Mouse (Mus musculus): ENCODE results near the gene Iqschfp.
"Not testable (repeated sequence)": the region's sequence is repeated elsewhere in the genome, so short reads cannot be mapped to it uniquely, and the experiment has no call there.

Gene Iqschfp

GRCm38 (mm10) chr3:68071395-68072386 lies 179.7 kb downstream of the Iqschfp start:
- CTCF ChIA-PET: no interaction called here

GRCm38 (mm10) chr3:68077406-68077805 lies 185.4 kb downstream of the Iqschfp start:
- CTCF ChIA-PET: no interaction called here

GRCm38 (mm10) chr3:68085024-68085423 lies 193.0 kb downstream of the Iqschfp start:
- CTCF ChIA-PET: no interaction called here

GRCm38 (mm10) chr3:68092108-68092507 lies 200.1 kb downstream of the Iqschfp start:
- CTCF ChIA-PET: no interaction called here

GRCm38 (mm10) chr3:68096724-68097431 lies 204.8 kb downstream of the Iqschfp start:
- CTCF ChIA-PET: no interaction called here

GRCm38 (mm10) chr3:68099561-68099960 lies 207.5 kb downstream of the Iqschfp start:
- CTCF ChIA-PET: not testable (repeated sequence)

GRCm38 (mm10) chr3:68101343-68101742 lies 209.3 kb downstream of the Iqschfp start:
- CTCF ChIA-PET: no interaction called here

GRCm38 (mm10) chr3:68105081-68105685 lies 213.2 kb downstream of the Iqschfp start:
- CTCF ChIA-PET: no interaction called here

GRCm38 (mm10) chr3:68121338-68121737 lies 229.3 kb downstream of the Iqschfp start:
- CTCF ChIA-PET: no interaction called here

GRCm38 (mm10) chr3:68126284-68126856 lies 234.3 kb downstream of the Iqschfp start:
- CTCF ChIA-PET: no interaction called here

- CTCF ChIA-PET: no interaction called here
Measured at GRCm38 (mm10) chr3:68130386-68130785, 238.4 kb downstream of the Iqschfp start.

- CTCF ChIA-PET: interaction anchor here (0.7 kb wide), 1 partner anchor 345 kb away, joined by 3 read pairs; no protein-coding TSS in a partner anchor
Measured at GRCm38 (mm10) chr3:68138833-68139627, 247.0 kb downstream of the Iqschfp start.

- CTCF ChIA-PET: no interaction called here
Measured at GRCm38 (mm10) chr3:68150688-68151087, 258.7 kb downstream of the Iqschfp start.

- CTCF ChIA-PET: no interaction called here
Measured at GRCm38 (mm10) chr3:68160175-68160574, 268.1 kb downstream of the Iqschfp start.

- CTCF ChIA-PET: no interaction called here
Measured at GRCm38 (mm10) chr3:68160760-68161159, 268.7 kb downstream of the Iqschfp start.

- CTCF ChIA-PET: no interaction called here
Measured at GRCm38 (mm10) chr3:68178248-68178647, 286.2 kb downstream of the Iqschfp start.

GRCm38 (mm10) chr3:68187471-68187870 lies 295.4 kb downstream of the Iqschfp start:
- CTCF ChIA-PET: no interaction called here

GRCm38 (mm10) chr3:68189100-68189499 lies 297.1 kb downstream of the Iqschfp start:
- CTCF ChIA-PET: no interaction called here

GRCm38 (mm10) chr3:68196933-68197332 lies 304.9 kb downstream of the Iqschfp start:
- CTCF ChIA-PET: no interaction called here

- CTCF ChIA-PET: no interaction called here
Measured at GRCm38 (mm10) chr3:68201214-68201613, 309.2 kb downstream of the Iqschfp start.

- CTCF ChIA-PET: no interaction called here
Measured at GRCm38 (mm10) chr3:68202162-68202902, 310.3 kb downstream of the Iqschfp start.
